ENCODE assay signal across 8 mouse cellular contexts in the genomic region with DNA sequence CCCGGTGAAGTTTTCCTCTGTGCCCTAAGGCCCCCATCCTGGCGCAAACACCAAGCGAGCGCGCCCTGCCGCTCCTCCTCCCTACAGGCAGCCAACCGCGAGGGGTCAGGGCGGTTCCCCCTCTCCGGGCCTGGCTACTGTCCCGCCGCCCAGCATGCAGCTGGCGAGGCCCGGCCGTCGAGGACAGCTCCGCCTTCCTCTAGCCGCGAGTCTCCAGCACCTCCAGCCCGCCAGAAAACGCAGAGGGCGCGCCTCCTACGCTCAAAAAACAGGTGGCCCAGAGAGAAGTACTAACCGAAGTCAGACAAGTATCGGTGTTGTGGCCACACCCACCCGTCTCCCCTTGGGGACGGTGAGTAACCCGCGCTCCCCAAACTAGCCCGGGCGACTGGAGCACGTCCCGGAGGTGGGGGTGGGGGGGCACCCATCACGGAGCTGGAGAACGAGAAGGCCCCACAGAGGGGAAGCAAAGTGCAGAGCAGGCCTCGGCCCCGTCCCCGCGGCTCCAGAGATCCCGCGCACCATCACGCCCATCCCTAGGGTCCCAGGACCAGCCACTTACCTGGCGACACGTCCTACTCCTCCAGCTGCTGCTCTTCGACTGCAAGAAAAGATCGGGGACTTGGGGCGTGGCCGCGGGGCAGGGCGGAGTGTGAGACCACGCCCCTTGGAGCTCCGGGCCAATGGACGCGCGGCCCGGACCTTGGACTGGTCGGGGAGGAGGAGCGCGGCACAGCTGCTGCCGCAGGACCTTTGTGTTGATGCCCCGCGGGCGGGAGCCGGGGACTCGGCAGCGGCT. TPM values are rescaled to one million over a fixed set of nuclear protein-coding genes. Genes with fewer than 3 reads are reported as not detected.
DNase-seq lines count a peak whose midpoint lies in the region; ATAC-seq and TF ChIP-seq lines count a peak whose summit lies in the region.

A gene (minus strand): TSS at position 605 of the 799 bp plus-strand sequence.

- H3K27me3 ChIP-seq in ES-Bruce4 (ENCODE audit: control insufficient read depth, insufficient read depth, low read length, poor library complexity, severe bottlenecking), result no peaks in the 10 kb centered on the region
- 0 out of 2 replicates have a peak, but pooled peaks cover 4% of the 10 kb centered on the region for H3K27me3 ChIP-seq in forebrain, embryonic 14.5 days (replicated peaks; ENCODE audit: control insufficient read depth, insufficient read depth, low read length)

- peak within 1 kb of the TSS; percentile 77 for H3K4me2 ChIP-seq in forebrain, embryonic 14.5 days (ENCODE audit: low read length)

- H3K36me3 ChIP-seq in ES-Bruce4 (ENCODE audit: control insufficient read depth, insufficient read depth, low read length, poor library complexity, severe bottlenecking), result no peaks in the 10 kb centered on the region
- H3K36me3 ChIP-seq in forebrain, embryonic 14.5 days (ENCODE audit: control insufficient read depth, insufficient read depth, low read length), result no peaks in the 10 kb centered on the region

- peak within 1 kb of the TSS; percentile 32 for H3K27ac ChIP-seq in ES-Bruce4 (ENCODE audit: insufficient read depth, low read length)
- H3K27ac ChIP-seq in forebrain, embryonic 14.5 days (ENCODE audit: low read depth, low read length), result peak within 1 kb of the TSS; percentile 56

- peak within 1 kb of the TSS; percentile 58 for H3K9ac ChIP-seq in ES-Bruce4 (ENCODE audit: low read depth, poor library complexity, severe bottlenecking)
- H3K9ac ChIP-seq in forebrain, embryonic 14.5 days (ENCODE audit: low read length), result peak within 1 kb of the TSS; percentile 74

- no peak for TF ChIP-seq CTCF in ES-Bruce4 (IDR thresholded peaks at IDR 0.05; ENCODE audit: low read depth, low read length)
- no peak for TF ChIP-seq CTCF in lung, adult 2 months (IDR thresholded peaks at IDR 0.05; ENCODE audit: insufficient read depth, low read length)

- WGBS in forebrain, embryonic 14.5 days, result under 1% methylated on average over 67 of the region's 67 CpGs
- WGBS in lung, adult 2 months, result under 1% methylated on average over 67 of the region's 67 CpGs

- H3K4me1 ChIP-seq in ES-Bruce4 (ENCODE audit: control insufficient read depth, insufficient read depth, low read length), result peaks cover 14% of the 10 kb centered on the region
- H3K4me1 ChIP-seq in forebrain, embryonic 14.5 days (ENCODE audit: control insufficient read depth, insufficient read depth, low read length), result peaks cover 22% of the 10 kb centered on the region; the same call in 1 of the 2 replicates
- peaks cover 28% of the 10 kb centered on the region for H3K4me1 ChIP-seq in lung, adult 2 months (ENCODE audit: control insufficient read depth, insufficient read depth, low read length)

- TF ChIP-seq EP300 in ES-Bruce4 (IDR thresholded peaks at IDR 0.05; ENCODE audit: insufficient read depth, low read depth, low read length), result 0 out of 2 replicates have a peak, but pooled peaks have one; percentile 3

- ATAC-seq in cerebellum, adult (ENCODE audit: insufficient number of reproducible peaks, low FRiP score, low TSS enrichment), result peak; percentile 59
- ATAC-seq in forebrain, embryonic 14.5 days, result peak; percentile 94
- peak; percentile 73 for ATAC-seq in neutrophil, adult 5-6 weeks (ENCODE audit: extremely low read depth, insufficient number of reproducible peaks, low FRiP score, poor library complexity, severe bottlenecking)

- intact Hi-C loops in heart, postnatal 14 days (cut with DNase I), result loop anchor here (2.0 to 5.0 kb wide), 2 partner anchors 31 to 159 kb away; a partner anchor contains a TSS

- H3K9me3 ChIP-seq in ES-Bruce4 (replicated peaks; ENCODE audit: control insufficient read depth, insufficient read depth, low read length, poor library complexity, severe bottlenecking), result no peaks in the 10 kb centered on the region
- no peaks in the 10 kb centered on the region for H3K9me3 ChIP-seq in forebrain, embryonic 14.5 days (replicated peaks; ENCODE audit: control insufficient read depth, low read length)

- H3K4me3 ChIP-seq in ES-Bruce4 (ENCODE audit: low read depth, low read length), result peak within 1 kb of the TSS; percentile 72
- H3K4me3 ChIP-seq in forebrain, embryonic 14.5 days (ENCODE audit: low read depth, low read length), result peak within 1 kb of the TSS; percentile 62
- peak within 1 kb of the TSS; percentile 71 for H3K4me3 ChIP-seq in lung, adult 2 months (replicated peaks; ENCODE audit: extremely low read depth, low read depth, low read length)

- peak; percentile 96 for DNase-seq in forebrain, embryonic 14.5 days (ENCODE audit: low spot score)
- DNase-seq in heart, postnatal 14 days, result peak; percentile 96
- peak; percentile 70 to 83 for DNase-seq in layer of hippocampus, adult 18-20 months (ENCODE audit: low spot score in 2 of 2)
- peak; percentile 92 for DNase-seq in lung, adult 2 months
- DNase-seq in thymus, adult 18-20 months, result peak; percentile 94 to 95

- peak; percentile 89 for TF ChIP-seq POLR2A in ES-Bruce4 (IDR thresholded peaks at IDR 0.05; ENCODE audit: insufficient read depth, low read length)
- TF ChIP-seq POLR2A in lung, adult 2 months (IDR thresholded peaks at IDR 0.05; ENCODE audit: borderline replicate concordance, extremely low read depth, low read depth, low read length), result peak; percentile 96

RNA-seq across cellular contexts. Expression of the gene that starts here (rescaled TPM):
- polyA plus RNA-seq in ES-Bruce4 (2011; ENCODE audit: insufficient read depth, insufficient read length, low read depth, missing spikeins), result 63.1 and 65.8 TPM in 2 replicates
- polyA plus RNA-seq in forebrain, embryonic 14.5 days (2014; fragmentation: Nextera tagmentation; extraction: Ambion mirVana), result 84.0 and 95.0 TPM in 2 replicates
- total RNA-seq in heart, postnatal 14 days (2021), result 10 to 100 TPM; 23.7 to 24.9 TPM
- total RNA-seq in layer of hippocampus, adult 18-20 months (2021), result 10 to 100 TPM; 27.3 to 28.4 TPM
- polyA plus RNA-seq in lung, adult 2 months (2012; rRNA removed), result 89.5 and 94.0 TPM in 2 replicates
- total RNA-seq in neutrophil, adult 5-6 weeks (2017), result 75.4 and 77.4 TPM in 2 replicates

Comparison
In these comparisons a context has a peak if more than half of its experiments do, and no peak if none do; other contexts are left out.
1. Peak in every context shown above with its lines: DNase-seq, ATAC-seq, H3K4me3 ChIP-seq and H3K27ac ChIP-seq.